Mouse (Mus musculus) right cerebral cortex, postnatal 36 days (tissue): ENCODE measurements around the gene Pld2.

Source experiments
- DNase-seq, 2 experiments: peaks; one replicate each; pipeline ENCODE4 v3.0.0; 2022; ENCODE audit warnings: low spot score in 2 of 2, mixed read lengths in 1 of 2

Pld2 gene

DNA sequence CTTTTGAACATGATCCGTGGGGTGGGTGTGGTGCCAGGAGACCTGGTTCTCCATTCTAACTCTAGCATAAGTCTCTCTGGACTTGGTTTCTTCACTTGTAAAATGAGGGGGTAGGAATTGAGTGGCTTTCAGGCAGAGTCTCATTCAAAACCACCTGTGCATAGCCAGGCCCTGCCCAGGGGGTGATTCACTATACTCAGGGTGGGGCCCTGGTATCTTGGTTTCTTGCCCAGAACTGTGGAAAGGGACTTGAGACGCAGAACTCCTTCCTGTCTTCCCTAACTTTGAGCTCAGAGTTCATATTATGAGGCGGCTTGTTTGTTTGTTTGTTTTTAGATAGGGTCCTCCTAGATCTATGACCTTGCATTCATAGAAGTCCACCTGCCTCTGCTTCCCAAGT, 37.3 kb downstream of the Pld2 start:
- DNase-seq: no peak

DNA sequence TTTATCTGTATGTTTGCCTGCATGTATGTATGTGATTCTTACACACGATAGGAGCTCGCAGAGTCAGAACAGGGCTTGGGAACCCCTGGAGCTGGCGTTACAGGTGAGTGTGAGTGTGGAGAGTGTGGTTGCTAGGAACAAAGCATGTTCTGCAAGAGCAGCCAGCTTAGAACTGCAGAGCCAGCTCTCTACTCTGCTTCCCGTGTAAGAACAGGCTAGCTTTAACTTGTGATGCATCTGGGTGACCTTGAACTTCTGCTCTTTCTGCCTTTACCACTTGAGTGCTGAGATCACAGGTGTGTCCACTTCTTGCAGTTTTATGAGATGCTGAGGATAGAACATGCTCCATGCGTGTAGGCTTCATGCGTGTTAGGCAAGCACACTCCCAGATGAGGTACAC, 39.1 kb downstream of the Pld2 start:
- no peak for DNase-seq

DNA sequence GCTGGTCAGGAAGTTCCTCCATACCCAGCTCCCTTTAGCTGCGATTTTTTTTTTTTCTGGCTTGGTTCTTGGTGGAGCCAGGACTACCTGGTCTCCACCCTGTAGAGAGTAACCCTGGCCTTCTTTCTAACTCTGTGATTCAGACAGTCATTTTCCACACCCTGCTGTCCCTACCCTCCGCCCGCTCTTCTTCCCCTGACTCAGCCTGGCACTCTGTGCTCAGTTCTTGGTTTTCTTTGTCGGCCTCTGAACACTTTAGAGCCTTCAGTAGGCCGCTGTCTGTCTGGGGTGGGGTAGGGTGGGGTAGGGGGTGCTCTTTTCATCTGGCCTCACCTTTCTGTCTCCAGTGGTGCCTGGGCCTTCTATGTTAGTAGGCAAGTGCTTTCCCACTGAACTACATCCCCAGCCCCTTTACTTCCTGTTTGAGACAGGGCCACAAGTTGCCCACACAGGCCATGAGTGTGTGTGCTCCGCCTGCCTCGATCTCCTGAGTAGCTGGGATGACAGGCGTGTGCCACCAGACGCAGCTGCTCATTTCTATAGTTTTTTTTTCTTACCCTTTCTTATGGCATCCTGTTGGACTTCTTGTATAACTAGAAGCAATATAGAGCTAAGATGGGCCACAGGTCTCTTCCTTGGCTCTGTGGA, 40.0 kb downstream of the Pld2 start:
- no peak for DNase-seq

DNA sequence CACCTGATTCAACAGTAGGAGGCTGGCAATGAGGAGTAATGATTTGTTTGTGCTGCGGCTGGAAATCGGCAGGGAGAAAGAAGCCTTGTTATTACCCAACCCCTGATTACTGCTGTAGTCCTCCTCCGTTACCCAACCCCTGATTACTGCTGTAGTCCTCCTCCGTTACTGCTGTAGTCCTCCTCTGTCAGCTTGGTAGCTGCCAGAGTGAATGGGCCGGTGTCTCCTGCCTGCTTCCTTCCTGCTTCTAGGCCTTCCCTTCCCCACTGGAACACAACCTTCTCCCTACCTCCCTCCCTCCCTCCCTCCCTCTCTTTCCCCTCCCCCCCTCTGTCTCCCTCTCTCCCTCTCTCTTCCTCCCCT, 40.5 kb downstream of the Pld2 start:
- DNase-seq: no peak

DNA sequence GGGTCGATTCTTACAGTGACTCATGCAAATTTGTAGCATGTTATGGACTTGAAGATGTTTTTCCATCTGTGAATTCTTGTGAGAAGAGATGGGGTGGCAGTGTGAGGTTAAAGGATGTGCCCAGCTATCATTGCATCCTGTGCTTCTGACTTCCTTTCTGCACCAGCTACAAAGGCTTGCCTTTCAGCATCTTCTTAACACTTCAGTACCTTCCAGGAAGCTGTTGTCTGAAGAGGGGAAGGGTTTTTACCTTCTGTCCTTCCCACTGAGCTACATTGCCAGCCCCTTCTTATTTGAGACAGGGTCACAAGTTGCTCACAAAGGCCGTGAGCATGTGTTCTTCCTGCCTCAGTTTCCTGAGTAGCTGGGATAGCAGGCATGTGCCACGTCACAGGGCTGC, 41.1 kb downstream of the Pld2 start:
- DNase-seq: no peak

DNA sequence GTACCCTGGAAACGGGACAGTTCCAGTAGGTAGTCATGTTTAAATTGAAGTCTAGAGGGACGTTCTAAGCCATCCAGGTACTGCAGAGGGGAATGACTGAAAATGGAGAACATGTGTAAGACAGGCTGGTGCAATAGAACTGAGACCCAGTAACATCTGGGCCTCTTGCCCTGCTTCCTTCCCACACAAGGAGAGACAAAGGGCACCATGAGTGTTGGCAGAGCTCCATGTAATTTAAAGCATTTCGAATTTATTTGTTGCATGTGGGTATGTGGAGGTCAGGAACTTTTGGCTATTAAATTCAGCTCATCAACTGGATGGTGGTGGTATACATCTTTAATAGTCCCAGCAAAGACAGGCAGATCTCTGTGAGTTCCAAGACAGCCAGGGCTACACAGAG, 42.3 kb downstream of the Pld2 start:
- no peak for DNase-seq

DNA sequence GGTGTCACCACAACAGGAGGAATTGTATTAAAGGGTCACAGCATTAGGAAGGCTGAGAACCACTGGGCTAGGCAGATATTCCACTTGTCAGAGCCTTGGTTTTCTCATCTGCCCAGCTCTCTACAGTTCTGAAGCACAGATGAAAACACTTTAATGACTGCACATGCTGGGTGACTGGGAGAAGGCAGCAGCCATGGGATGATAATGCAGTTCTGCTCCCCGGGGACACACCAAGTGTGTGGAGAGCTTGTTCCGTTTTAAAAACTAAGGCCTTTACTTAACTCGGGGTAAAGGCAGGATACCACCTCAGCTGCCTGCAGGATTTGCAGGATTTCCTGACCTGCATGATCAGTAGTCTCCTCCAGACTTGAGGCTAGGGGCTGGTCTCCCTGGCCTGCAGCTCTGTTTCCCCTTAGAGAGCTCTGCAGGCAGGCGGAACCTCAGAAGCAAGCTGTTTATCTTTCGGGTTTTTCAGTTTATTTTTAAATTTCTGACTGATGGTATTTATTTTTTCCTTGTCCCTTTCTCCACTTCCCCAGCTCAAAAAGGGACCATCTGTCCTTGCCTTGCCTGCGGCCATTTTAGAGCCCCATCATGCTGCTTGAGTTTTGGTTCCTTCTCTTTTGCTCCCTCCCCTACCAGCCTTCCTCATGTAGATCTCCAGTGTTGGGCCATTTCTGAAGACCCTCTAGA, 43.3 kb downstream of the Pld2 start:
- DNase-seq: no peak

DNA sequence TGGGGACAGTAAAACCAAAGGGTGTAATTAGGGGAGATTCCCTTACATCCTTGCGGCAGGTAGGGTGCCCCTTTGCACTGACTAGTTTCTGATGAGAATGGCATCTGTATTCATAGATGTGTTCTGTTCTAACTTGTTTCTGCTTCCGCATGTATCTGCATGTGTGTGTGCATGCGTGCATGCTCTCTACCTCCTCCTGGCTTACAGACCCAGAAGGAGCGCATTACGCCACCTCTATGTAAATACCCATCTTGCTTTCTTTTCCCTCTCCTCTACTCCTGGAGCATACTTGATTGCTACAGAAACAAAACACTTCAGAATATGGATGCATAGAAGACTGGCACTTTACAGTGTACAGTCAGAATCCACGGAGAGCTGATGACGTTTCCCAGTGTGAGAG, 43.9 kb downstream of the Pld2 start:
- DNase-seq: no peak

DNA sequence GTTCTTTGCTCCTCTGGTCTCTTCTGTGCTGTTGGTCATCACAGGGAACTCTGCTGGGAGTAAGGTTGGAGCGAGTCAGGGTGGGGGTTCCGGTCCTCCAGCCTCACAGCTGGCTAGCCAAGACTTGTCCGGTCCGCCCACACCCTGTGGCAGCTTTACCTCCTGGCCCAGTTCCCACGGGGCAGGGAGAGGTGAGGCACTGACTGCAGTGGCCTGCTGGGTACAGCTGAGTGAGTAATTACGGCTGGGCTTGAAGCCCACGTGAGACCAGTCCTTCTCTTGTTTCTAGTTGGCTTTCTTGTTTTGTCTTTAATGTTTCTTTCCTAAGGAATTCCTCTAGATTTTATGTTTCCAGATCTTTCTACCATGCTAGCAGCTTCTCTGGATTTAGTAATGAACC, 45.6 kb downstream of the Pld2 start:
- no peak for DNase-seq

DNA sequence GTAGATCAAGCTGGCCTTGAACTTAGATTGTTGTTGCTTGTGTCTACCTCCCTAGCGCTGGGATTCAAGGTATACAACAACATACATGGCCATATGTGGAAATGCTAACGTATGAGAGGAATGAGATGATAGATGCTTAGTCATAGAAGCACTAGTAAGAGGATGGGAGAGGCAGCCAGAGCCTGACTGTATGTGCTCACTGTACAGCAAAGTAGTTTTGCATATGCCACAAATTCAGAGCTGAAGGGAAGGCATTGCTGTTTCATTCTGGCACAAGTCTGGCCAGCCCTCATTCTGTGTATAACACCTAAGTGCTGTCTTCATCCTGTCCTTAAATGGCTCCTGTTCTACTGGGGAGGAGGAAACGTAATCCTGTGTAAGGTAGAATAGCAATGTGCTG, 46.4 kb downstream of the Pld2 start:
- DNase-seq: no peak

DNA sequence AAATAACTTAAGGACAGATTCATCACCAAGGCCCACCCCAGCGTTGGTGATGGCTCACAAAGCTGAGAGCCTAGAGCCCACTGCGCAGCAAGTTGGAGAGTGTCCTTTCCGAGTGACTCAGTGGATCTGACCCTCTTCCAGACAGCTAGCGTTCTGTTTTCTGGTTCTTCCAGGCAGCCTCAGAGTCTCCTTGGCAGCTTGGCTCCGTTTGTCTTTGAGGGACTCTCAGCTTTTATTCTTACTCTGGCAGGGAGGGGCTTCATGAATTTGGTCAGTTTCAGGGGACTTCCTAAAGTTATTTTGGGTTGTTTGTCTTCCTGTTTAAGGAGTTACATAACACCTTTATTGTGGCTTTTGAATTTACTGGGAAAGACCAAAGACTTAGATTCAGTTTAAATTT, 47.1 kb downstream of the Pld2 start:
- no peak for DNase-seq

DNA sequence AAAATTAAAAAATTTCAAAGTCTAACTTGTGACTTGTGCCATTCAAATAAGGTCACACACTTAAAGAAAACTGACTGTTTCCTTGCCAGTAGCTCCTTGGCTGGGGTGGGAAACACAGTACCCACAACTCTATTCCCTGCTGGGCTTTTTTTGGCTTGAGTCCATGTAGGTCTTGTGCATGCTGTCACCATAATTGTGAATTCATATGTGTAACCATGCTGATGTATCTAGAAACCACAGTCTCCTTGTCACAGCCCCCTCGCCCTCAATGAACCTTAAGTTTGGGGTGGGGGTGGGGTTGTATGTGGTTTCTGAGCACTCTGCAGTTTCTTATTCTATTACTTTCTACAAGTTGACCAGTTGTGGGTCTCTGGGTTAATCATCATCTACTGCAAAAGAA, 51.9 kb downstream of the Pld2 start:
- DNase-seq: no peak

DNA sequence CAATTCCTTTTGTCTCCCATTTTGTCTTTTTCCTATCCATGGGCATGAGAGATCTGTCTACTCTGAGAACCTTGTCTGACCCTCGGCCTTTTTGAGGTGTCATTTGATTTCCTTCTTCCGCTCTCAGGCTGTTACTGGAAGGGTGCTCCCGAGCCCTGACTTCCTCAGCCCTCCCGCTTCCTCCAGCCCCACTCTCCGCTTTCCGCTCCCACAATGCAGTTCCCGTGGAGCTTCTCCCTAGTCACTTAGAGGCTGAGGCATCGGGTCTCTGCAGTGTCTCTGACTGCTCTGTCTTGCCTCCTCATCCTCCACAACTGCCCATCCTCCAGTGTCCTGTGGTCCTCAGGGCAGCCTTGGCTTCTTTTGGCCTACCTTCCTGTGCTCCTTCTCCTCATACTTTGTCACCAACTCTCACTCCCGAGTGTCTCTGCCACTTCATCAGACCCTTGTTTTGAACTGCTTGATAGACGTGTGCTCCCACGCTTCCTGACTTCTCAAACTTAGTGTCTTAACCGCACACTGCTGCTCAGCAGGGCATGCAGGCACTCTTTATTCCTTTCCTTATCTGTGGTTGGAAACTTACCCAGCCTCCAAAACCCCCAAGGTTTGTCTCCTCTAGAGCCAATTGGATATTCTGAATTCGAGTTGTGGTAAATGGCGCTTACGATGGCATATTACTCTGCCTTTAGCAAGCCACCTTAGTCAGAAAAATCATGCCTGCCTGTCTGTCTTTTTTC, 54.6 kb downstream of the Pld2 start:
- DNase-seq: no peak

DNA sequence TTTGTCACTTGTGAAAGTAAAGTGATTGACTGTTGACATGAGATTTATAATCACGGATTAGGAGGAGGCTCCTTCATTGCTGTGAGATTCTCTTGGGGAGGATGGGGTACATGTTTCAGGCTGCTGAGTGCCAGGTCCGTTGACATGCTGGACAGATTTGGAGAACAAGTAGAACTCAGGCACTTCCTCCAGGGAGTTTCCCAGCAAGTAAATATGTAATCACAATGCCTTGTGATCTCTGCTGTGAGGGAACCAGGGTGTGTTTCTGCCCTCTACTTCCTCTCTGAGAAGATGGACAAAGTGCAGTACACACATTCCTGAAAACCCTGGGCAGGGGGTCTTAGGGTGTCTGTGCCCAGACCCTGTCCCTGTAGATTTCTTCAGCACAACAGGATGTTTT, 55.8 kb downstream of the Pld2 start:
- DNase-seq: no peak

DNA sequence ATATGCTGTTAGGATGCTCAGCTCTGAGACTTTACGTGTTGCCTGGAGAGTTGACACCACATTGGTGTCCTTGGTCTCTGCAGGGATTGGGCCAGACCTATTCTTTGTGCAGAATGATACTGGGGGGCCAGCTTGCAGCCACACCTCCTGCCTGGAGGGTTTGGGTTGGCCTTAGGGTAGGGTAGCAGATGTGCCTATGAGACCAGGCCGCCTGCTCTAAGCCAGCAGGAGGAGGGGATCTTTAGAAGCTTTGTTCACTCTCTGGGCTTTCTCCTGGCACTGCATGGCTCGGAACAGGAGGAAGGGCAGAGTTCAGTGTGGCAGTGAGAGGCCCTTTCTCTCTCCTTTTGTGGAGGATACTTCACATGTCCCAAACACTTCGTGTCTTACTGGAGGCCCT, 56.2 kb downstream of the Pld2 start:
- no peak for DNase-seq

DNA sequence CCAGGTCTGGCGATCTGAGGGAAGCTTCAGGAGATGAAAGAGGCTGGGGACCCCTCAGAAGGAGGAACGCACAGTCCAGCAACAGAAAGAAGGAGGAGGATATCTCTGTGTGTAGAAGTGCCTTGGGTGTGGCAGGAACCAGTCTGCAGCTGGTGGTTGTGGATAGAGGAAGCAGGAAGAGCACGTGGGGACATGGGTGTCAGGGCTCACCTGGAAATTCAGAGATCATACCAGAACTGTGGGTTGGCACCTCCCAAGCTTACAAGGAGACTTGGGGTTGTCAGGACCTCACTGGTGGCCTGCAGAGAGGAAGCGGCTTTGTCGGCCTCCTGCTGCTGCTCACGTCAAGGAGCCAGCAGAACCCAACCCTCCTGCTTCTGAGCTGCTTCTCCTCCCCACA, 57.4 kb downstream of the Pld2 start:
- no peak for DNase-seq

DNA sequence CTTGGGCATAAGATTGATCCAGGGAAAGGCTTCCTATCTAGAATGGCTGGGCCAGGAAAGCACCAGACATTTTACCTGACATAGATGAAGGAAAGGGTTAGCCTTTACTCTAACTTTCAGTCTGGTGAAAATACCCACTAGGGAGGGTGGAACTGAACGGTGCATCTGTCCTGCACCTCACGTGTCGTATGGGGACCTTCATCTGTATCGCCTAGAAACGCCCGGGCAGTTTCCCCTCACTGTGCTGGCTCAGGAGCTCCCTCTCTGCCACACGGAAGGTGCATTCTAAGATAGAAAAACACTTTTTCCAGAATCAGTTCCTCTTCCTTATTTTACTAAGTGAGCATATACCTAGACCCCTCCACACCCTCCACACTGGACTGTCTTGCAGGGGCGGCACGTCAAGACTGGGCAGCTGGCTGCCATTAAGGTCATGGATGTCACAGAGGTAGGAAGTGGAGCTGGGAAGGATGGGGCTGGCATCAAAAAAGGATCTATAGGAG, 58.6 kb downstream of the Pld2 start:
- DNase-seq: no peak

DNA sequence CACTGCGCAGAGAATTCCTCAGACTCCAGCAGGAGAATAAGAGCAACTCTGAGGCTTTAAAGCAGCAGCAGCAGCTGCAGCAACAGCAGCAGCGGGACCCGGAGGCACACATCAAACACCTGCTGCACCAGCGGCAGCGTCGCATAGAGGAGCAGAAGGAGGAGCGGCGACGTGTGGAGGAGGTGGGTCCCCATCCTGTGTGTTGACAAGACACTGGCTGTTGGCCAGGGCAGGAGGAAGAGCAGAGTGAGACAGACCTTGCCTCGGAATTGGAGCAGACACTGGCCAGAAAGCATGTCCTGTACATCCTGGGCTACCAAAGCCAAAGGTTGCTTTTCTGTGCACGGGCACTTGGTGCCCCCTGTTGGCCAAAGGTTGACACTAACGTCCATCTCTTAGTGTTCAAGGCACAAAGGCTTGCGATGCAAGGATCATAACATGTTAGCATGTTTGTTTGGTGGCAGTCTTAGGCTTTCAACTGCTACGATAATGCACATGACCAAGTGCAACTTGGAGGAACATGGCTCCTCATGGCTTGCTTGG, 65.2 kb downstream of the Pld2 start:
- peak in 1 of 2 experiments; percentile 48 for DNase-seq

DNA sequence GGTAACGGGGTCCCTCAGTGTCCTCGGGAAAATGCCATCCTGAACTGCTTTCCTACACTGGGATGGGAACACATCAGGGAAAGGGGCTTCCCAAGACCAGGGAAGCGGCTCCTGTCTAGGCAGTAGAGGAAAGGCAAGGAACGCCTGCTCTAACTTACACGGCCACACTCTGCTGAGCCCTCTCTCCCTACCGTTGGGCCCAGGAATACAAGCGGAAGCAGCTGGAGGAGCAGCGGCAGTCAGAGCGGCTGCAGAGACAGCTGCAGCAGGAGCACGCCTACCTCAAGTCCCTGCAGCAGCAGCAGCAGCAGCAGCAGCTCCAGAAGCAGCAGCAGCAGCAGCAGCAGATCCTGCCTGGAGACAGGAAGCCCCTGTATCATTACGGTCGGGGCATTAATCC, 66.9 kb downstream of the Pld2 start:
- DNase-seq: no peak

DNA sequence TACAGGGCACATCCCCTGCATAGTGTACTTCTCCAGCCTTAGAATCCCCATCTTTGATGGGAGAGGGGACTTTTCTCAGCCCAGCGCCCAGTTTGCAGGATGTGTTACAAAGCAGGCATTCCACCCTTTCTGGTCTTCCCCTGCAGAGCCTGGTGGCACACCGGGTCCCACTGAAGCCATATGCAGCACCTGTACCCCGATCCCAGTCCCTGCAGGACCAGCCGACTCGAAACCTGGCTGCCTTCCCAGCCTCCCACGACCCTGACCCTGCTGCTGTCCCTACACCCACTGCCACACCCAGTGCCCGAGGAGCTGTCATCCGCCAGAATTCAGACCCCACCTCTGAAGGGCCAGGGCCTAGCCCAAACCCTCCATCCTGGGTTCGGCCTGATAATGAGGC, 67.7 kb downstream of the Pld2 start:
- DNase-seq: no peak
